Mouse (Mus musculus): ENCODE measurements at regions not wholly inside any gene's neighbourhood (a gene's known extent, or its start where the extent isn't known, plus 50 kb on each side); places are given as distances from the start of the nearest gene placed in this dataset.
A peak's percentile ranks its signal among the peaks of the same experiment; 100 is the strongest.

DNA sequence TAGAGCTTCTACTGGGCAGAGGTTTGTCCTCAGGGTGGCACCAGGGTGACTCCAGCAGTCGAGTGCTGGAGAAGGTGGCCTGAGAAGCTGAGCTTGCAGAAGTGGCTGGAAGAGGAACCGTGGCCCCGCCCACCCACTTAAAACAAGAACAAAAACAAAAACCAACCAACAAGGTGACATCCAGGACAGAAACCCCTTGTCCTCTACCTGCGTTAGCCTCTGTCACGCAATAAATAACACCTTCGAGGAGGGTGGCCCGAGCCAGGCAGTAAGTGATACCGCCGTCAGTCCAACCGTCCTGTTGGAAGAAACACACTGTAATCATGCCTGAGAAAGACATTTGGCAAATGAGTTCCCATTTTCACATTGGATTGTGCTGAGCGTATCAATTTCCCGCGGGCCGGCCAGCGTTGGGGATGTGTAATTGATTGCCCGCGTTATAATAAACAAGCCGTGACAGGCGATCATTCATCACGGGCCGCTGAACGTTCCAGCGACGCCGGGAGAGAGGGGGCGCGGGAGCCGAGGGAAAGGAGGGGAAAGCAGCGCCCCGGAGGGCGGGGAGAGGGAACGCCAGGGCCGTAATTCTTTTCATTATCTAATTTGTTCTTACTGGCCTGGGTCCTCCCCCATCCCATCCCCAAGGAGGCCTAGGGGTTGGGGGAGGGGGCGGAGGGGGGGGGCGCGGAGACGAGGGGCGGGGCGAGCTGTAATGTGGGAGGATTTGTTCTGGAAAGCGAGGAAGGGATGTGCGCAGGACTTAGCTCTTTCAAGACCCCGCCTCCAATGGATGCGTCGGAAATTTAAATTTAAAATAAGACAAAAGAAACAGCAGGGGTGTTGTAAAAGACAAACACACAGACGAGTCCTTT, 135.6 kb downstream of the 2410131K14Rik start:
- peak; percentile 53 for DNase-seq (ENCODE audit: low spot score)

DNA sequence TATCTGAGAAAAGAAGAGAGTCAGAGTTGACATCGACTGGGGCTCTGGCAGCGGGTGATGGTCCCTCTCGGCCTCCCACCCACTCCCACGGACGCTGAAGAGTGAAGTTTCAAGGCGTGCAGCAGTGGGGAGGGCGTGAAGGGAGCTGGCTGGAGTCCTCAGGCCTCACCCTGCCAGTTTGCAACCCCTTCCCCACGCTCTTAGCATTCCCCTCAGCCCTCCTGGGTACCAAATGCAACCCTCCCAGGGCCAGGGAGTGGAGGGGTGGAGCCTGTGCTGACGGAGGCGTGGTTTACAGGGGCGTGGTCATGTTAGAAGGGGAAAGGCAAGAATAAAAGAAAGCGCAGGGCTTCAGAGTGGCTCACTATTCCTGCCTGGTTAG, 136.3 kb downstream of the 2410131K14Rik start:
- DNase-seq (ENCODE audit: low spot score) = peak; percentile 68

DNA sequence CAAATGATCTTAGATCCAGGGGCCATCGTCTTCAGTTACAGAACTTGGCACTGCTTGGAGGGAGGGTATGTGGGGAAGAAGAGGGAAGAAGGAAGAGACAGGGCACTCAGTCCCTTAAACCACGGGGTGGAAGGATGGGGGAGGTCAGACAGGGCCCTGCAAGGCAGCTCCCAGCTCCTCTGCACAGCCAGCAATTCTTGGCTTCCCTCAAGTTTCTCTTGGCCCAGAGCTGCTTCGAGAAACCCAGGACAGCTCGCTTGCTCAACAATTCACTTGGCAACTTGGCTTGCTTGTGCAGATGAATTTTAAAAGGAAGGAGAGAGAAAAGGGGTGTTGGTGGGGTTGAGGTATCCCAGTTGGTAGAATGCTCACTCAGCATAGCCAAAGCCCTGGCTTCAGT, 141.1 kb downstream of the 2410131K14Rik start:
- peak; percentile 46 for DNase-seq (ENCODE audit: low spot score)

DNA sequence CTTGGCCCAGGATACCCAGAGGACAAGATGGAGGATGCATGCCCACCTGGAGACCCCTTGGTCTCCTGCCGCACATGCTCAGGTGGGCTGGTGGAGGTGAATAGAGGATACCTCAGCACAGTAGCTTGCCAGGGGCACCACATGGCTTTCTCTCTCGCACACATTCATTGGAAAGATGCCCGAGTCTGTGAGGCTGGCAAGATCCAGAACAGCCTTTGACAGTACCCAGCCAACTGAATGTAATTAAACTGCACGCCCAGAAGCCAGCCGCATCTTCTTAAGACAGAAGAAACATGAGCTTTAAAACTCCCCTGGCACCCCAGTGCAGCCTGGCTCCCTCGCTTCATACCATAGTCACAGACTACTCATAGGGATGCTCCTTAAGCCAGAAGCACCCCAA, 143.4 kb downstream of the 2410131K14Rik start:
- no peak for DNase-seq (ENCODE audit: low spot score)

DNA sequence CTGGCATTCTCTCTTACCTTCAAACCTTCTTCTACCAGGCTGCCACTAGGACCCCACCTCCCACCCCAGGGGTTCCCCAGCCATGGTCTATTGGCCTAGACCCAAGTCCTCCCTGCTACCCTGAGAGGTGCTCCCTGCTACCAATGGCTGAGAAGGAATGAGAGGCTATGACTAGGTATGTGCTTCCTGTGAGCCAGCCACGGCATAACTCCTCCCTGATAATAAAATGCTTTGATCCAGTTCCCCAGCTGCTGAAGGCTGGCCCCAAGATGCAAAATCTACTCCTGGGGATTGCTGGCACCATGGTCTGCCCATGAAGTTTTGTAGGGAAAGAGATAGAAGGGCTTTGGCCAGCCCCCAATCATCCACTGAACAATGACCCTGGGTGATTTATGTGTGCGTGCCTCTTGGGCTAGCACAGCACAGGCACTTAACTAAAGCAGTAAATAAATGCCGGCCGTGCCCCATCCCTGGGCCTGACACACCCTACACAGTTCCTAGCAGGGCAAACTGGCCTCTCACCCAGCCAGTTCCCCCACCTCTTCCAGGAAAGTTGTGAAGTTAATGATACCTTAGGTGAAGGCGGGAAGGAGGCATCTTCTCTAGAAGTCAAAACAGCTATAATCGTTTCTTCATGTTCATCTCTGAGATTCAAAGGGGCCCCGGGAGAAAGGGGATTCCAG, 145.8 kb downstream of the 2410131K14Rik start:
- no peak for DNase-seq (ENCODE audit: low spot score)

DNA sequence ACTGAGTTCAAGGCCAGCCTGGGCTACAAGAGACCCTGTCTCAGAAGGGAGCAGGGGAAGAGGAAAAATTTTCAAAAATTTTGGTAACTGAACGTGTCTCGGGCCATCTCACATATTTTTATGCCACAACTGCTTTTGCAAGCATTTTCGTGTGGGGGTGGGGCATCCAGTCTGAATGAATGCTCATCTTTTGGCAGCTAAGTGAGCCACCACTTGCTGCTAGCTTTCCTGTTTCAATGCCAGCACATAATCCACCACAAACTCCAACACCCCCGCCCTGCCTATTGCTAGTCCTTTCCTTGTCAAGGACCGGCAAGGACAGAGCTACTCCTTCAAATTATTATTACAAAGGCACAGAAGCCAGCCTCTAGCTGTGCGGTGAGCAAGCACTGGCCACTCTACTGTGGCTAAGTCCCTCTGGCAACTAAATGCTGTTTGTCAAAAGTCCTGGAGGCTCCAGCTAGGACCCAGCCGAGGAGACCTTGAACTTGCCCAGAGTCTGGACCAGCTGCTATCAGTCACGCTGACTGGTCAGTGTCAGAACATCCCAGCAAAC, 148.0 kb downstream of the 2410131K14Rik start:
- DNase-seq (ENCODE audit: low spot score) = no peak

DNA sequence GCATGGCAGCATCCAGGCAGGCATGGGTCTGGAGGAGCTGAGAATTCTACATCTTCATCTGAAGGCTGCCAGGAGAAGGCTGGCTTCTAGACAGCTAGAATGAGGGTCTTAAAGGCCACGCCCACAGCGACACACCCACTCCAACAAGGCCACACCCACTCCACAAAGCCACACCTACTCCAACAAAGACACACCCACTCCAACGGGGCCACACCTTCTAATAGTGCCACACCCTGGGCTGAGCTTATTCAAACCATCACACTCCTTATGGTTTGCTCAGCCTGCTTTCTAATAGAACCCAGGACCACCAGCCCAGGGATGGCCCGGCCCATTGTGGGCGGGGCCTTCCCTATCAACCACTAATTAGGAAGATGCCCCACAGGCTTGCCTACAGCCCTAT, 149.0 kb downstream of the 2410131K14Rik start:
- DNase-seq (ENCODE audit: low spot score) = no peak

DNA sequence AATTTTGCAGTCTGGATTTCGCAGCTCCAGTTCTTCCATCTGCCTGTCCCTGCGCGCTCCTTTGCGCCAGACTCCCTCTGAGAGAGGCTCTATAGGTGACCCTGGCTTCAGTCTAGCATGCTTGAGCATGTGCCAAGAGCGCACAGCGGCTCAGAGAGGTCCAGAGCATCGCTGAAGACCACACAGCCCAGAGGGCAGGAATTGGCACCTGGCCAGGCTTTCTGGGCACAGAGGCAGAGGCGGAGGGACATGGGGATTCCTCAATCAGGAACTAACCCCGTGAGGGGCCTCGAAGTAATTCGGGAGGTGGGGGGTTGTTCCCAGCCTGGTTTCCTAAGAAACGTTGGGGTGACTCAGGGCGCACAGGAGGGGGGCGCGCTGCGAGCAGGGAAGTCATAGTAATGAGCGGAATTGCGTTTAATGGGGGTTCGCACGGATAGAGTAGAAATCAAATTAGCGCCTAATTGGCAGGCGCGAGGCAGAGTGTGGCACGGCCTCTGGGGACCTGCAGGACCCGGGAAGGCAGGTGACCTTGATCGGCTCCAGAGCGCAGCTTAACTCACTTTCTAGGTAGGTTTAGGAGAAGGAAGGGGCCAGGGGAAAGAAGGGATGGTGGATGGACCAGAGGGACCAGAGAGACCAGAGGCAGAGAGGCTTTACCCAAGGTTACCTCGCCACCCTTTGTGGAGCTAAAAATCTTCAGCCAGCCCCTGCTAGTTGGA, 151.1 kb downstream of the 2410131K14Rik start:
- no peak for DNase-seq (ENCODE audit: low spot score)

DNA sequence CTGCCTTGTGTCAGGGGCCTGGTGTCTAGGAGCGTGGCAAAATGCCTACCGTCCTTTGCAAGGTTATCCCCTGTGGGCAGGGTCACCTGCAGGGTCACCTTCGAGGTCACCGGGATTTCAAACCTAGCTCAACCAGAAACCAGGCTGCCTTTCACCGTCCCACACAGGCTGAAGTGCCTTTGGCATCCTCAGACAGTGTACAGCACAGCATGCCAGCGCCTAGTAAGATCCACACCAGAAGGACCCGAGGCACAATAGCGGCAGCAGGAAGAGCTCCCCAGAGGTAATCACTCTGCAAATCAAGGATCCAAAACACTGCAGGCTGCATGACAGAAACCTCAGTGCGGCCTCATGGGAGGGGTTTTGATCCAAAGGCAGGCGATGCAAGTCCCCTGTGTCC, 155.9 kb downstream of the 2410131K14Rik start:
- DNase-seq (ENCODE audit: low spot score) = no peak

DNA sequence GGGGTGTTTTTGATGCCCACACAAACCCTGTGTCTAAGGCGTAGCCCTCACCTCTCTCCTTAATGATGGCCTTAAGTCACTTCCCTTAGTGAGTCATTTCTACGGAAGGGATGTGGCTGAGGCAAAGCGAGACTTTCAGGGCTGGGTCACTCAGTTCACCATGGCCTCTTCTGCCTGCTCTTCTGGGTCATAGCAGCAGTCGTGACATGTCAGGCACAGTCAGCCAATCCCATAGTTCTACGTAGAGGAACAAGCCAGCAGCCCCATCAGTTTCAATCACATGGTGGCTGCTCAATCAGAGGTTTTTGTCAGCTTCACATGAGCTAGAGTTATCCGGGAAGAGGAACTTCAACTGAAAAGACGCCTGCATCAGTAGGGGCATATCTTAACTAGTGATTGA, 156.1 kb upstream of the Med13l start:
- no peak for DNase-seq (ENCODE audit: low spot score)

DNA sequence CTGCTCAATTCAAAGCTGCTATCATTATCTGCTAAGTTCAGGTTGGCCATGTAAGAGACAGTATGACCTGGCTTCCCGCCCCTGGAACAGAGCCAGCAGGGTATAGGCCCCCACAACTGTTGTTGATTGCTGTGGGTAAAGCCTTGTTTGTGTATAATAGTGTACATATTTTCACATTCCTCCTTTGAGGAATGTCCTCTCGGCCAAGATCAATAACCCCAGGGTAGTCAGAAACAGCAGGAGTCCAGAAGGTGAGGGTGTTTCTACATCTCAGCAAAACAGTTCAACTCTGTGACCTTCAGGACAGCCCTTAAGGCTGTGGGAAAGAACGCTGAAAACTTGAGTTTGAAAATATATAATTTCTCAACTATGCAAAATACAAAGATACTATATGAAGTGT, 155.1 kb upstream of the Med13l start:
- DNase-seq (ENCODE audit: low spot score) = no peak

DNA sequence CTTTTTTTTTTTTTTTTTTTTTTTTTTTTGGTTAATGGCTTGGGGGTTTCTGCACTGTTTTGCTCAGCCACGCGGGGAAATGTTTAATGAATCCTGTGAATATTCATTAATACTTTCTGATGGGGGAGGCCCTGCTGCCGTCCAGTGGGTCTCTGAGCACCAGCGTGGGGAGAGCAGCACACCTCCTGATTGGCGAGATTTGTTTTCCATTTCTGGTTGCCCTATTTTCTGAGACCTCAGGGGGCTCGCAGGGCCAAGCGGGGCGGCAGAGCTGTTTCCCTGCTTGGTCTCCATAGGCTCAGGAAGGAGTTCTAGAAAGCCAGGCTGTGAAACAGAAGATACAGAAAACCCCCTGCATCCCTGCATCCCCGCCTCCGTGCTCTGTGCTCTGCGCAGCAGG, 153.0 kb upstream of the Med13l start:
- no peak for DNase-seq (ENCODE audit: low spot score)

DNA sequence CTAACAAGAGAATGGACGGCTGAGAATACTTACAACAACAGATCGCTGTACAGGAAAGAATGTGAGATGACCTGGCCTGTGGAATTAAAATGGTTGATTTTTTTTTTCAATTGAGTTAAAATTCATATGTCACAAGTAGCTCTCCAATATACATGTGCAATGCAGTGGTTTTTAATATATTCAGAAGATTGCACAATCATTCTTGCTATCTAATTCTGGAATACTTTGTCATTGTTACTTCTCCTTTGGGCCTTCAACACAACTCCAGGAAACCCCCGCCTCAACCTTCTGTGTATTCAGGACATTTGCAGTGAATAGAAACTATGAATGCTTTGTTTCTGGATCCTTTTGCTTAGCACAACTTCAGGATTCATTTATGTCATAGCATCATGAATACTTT, 152.5 kb upstream of the Med13l start:
- DNase-seq (ENCODE audit: low spot score) = no peak

DNA sequence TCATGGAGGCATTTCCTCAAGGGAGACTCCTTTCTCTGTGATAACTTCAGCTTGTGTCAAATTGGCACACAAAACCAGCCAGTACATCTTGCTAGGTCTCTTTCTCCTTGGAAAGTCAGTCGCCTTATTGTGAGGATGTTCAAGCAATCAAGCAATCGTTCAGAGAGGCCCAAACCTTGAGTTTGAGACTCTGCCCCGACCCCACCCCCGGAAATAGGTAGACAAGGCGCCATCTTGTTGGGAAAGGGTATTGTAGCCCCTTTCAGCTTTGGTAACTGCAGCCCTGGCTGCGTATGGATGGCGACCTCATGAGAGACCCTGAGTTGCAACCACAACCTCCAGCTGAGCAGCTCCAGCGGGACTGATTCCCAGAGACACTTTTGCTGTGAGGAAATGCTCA, 151.7 kb upstream of the Med13l start:
- DNase-seq (ENCODE audit: low spot score) = no peak

DNA sequence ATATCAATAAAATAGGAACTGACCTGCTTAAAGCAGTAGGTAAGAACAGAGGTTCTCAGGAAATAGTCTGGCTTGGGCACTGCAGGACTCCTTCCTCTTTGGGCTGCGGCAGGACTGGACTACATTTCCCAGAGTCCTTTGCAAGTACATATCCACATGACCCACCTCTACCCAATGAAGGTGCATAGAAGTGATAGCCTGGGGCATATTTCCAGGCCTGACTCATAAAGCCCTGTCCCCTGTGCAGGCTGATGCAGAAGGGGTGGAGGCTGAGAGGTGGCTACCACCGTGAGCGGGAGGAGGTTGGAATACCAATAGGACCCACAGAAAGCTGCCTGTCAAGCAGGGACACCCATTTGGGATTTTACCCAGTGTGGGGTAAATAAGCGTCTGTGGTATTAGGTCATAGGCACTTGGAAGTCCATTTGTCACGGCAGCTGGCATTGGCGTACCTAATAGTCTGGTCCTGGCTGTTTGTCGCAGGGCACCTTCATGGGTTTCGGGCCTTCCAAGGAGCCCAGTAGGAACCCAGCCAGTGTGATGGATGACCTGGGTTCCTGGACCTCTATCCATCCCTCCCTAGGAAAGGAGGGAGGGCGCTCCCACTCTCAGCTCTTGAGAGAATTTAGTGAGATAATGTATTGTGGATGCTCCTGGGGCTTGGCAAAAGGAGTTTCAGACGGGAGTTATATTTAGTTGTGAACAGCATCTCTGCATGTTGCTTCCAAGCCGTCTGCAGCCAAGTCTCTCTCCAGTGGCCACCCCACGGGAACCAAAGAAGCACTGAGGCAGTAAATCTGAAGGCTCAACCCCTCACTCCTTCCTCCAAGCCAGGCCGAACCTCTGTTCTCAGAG, 146.8 kb upstream of the Med13l start:
- no peak for DNase-seq (ENCODE audit: low spot score)

DNA sequence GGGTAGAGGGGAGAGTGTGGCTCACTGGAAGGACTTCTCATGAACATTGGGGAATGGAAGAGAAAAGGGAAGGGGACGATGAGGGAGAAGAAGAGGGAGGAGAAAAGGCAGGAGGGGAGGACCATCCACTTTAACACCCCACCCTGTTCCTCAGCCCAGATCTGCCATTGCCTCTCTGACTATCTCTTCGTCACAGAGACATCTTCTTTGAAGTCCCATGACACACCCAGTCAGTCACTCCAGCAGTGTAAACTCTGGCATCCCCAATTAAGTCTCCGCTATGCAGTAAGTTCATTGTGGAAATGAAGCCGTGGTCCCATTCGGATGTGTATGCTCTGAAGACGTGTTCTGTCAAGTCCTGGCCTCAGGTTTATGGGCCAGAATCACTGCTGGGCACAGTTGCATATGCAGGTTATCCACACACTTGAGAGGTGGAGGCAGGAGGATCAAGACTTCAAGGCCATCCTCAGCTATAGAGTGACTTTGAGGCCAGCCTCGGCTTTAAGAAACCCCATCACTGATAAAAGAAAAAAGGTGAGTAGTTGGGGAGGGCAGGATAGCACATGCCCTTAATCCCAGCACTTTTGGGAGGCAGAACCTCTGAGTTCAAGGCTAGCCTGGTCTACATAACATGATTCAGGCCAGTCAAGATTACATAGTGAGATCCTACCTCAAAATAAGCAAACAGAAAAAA, 141.0 kb upstream of the Med13l start:
- DNase-seq (ENCODE audit: low spot score) = no peak

DNA sequence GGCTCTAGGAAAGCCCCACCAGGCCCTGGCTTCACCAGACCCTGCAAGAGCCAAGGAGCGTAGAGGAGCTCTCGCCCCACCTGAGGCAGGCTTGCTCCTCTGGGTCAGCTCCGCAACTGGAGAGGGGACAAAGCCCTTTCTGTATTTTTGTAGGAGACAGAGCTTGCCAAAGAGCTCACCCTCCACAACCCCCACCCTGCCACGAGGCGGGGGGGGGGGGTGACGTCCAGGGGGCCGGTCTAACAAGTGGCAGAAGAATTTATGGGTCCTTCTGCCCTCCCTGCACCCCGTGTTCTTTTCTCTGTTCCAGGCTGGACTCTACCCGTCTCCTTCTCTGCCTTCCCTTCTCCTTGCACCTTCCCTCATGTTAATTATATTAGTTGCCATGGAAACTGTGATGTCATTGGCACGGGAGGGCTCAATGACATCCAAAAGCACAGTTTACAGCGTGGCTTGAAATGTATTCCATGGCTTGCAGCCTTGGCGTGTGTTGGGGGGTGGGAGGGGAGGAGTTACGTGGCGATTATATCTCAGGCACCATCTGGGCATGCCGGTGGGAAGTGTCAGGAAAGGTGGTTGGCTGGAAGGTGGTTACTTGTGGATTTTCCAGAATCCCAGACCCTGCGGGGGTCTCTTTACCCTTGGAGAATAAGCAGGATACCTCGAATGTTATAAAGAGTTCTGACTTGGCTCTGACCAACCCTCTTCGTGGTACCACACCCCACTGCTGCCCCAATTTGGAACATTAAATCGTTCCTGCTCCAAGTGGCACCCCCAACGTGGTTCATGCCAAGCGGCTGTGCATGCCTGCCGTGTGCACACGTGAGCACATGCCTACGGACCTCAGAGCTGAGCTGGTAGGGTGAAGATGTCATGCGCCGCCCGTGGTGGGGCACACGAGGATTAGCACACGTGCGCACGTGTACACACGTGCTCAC, 138.3 kb upstream of the Med13l start:
- DNase-seq (ENCODE audit: low spot score) = no peak

DNA sequence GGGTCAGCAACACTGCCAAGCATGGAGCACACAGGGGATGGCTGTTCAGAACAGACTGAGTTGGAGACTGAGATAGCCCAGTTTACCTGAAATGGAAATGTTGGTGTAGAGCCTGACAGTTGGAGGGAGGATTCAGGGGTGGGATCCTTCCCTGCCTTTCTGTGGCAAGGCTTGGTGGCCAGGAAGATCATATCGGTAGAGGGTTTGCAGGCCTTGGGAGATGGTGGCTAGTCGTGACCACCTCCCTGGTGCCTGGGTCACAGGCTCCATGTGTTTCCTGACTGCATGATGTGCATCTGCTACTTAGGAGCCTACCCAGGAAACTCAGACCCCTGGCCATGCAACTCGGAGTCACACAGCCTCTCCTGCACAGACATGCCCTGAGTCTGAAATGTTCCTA, 136.3 kb upstream of the Med13l start:
- DNase-seq (ENCODE audit: low spot score) = no peak

DNA sequence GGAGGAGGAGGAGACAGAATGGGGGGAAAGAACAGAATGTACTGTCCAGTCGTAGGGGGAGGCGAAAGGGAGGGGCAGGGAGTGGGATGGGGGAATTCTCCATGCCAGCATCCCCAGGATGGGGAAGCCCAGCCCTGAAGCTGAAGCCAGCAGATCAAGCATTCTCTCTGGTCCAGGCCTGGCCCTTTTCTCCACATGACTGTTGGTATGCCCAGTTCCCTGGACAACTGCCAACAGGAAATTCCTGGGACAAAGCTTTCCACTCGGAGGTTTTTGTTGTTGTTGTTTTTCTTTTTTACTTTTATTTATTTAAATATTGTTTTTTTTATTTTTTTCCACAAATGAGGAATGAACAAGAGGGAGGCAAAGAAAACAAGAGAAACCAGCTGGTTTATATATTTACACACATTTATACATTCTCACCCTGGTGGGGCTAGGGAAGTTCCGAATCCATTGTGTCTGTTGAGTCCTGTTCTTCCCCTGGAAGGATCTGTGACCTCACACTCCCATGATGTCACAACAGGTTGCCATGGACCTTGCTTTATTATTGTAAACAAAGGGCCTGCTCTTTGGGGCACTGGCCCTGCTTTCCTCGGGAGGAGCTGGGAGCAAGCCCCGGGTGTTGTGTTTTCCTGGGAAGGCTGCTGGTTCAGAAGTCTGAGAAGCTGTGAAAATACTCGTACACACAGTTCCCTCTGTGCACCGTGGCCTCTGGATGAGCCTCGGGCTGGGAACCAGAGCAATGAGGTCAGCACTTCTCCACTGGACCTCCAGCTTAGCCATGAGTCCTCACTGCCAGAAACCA, 135.5 kb upstream of the Med13l start:
- DNase-seq (ENCODE audit: low spot score) = no peak
